Comparison of ENCODE assay signal across 8 mouse cellular contexts in the genomic region with DNA sequence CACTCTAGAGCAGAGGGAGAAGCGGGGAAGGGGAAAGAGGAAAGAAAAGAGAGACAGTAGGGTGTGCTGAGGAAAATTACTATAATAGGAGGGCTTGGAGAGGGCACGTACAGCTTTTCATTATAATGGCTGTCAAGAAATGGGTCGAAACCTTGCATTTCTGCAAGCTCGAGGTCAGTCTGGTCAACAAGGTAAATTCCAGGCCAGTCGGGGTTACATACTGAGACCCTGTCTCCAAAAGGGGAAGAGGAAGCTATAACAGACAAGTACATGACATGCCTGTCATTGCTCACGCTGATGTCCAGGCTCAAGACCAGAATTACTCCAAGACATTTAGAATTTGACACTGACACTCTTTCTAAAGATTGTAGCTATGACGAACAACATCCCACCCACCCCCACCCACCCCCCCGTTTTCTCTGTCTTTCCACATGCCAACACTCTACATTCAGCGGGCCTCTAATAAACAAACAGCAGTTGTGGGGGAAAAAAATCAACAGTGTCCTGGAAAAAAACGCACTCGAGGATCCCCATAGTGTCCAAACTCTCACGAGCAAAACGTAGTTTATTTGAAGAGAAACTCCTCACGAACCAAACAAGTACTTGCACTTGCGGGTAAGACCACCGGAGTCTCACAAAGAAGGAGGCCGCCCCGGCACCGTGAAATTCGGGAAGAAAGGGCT. TPM values are rescaled to one million over a fixed set of nuclear protein-coding genes. Genes with fewer than 3 reads are reported as not detected.
DNase-seq lines count a peak whose midpoint lies in the region; ATAC-seq and TF ChIP-seq lines count a peak whose summit lies in the region.

A gene (plus strand): TSS at position 534 of the 683 bp plus-strand sequence.

- H3K9me3 ChIP-seq in heart, postnatal 0 days (replicated peaks; ENCODE audit: control insufficient read depth, low read length): no peaks in the 10 kb centered on the region
- H3K9me3 ChIP-seq in limb, embryonic 14.5 days (ENCODE audit: control insufficient read depth, low read length): no peaks in the 10 kb centered on the region
- H3K9me3 ChIP-seq in stomach, embryonic 14.5 days (ENCODE audit: control insufficient read depth, low read depth, low read length): no peaks in the 10 kb centered on the region

- H3K27ac ChIP-seq in layer of hippocampus, adult 2 months: peak within 1 kb of the TSS; percentile 99
- H3K27ac ChIP-seq in bone marrow macrophage, adult 2 months (ENCODE audit: insufficient read depth, low read depth, low read length): peak within 1 kb of the TSS; percentile 90
- H3K27ac ChIP-seq in heart, postnatal 0 days (ENCODE audit: low read depth): peak within 1 kb of the TSS; percentile 56
- peak within 1 kb of the TSS; percentile 90 for H3K27ac ChIP-seq in limb, embryonic 14.5 days (replicated peaks; ENCODE audit: low read depth, low read length)
- H3K27ac ChIP-seq in stomach, embryonic 14.5 days (ENCODE audit: low read length): peak within 1 kb of the TSS; percentile 80

- DNase-seq in layer of hippocampus, adult 2 months (ENCODE audit: low spot score in 2 of 2): no peak
- DNase-seq in layer of hippocampus, adult 9-11 months: no peak
- DNase-seq in heart, postnatal 0 days (ENCODE audit: low spot score): peak; percentile 8
- no peak for DNase-seq in limb, embryonic 14.5 days (ENCODE audit: low spot score)
- DNase-seq in urinary bladder, postnatal 4 days (ENCODE audit: low spot score in 2 of 2): no peak
- no peak for DNase-seq in kidney, postnatal 25 days

- peak within 1 kb of the TSS; percentile 58 for H3K9ac ChIP-seq in heart, postnatal 0 days (replicated peaks; ENCODE audit: low read depth, low read length)
- H3K9ac ChIP-seq in limb, embryonic 14.5 days (ENCODE audit: low read depth, low read length, severe bottlenecking): peak within 1 kb of the TSS; percentile 88
- H3K9ac ChIP-seq in stomach, embryonic 14.5 days (replicated peaks; ENCODE audit: low read depth, low read length): peak within 1 kb of the TSS; percentile 67

- peaks cover 17% of the 10 kb centered on the region for H3K4me1 ChIP-seq in bone marrow macrophage, adult 2 months (ENCODE audit: control insufficient read depth, insufficient read depth, low read length)
- no peaks in the 10 kb centered on the region for H3K4me1 ChIP-seq in heart, postnatal 0 days (ENCODE audit: control insufficient read depth, insufficient read depth)
- peaks cover 5% of the 10 kb centered on the region for H3K4me1 ChIP-seq in limb, embryonic 14.5 days (ENCODE audit: control insufficient read depth, insufficient read depth, low read length)
- H3K4me1 ChIP-seq in stomach, embryonic 14.5 days (ENCODE audit: control insufficient read depth, insufficient read depth, low read length): peaks cover 7% of the 10 kb centered on the region; the same call in 1 of the 2 replicates

- peak within 1 kb of the TSS; percentile 72 for H3K4me2 ChIP-seq in heart, postnatal 0 days (ENCODE audit: low read depth, low read length)
- peak within 1 kb of the TSS; percentile 56 for H3K4me2 ChIP-seq in limb, embryonic 14.5 days (replicated peaks; ENCODE audit: low read depth, low read length, severe bottlenecking)
- peak within 1 kb of the TSS; percentile 66 for H3K4me2 ChIP-seq in stomach, embryonic 14.5 days (replicated peaks; ENCODE audit: low read depth, low read length)

- no peak for TF ChIP-seq EP300 in heart, postnatal 0 days (IDR thresholded peaks at IDR 0.05; ENCODE audit: low read depth)

- WGBS in heart, postnatal 0 days: 15% methylated on average over 20 of the region's 20 CpGs
- WGBS in limb, embryonic 14.5 days: 16% methylated on average over 20 of the region's 20 CpGs
- 10% methylated on average over 20 of the region's 20 CpGs for WGBS in stomach, embryonic 14.5 days

- no peaks in the 10 kb centered on the region for H3K27me3 ChIP-seq in heart, postnatal 0 days (ENCODE audit: control insufficient read depth, insufficient read depth, low read length)
- H3K27me3 ChIP-seq in limb, embryonic 14.5 days (ENCODE audit: control insufficient read depth, insufficient read depth, low read length): no peaks in the 10 kb centered on the region
- no peaks in the 10 kb centered on the region for H3K27me3 ChIP-seq in stomach, embryonic 14.5 days (ENCODE audit: control insufficient read depth, insufficient read depth, low read length)

- TF ChIP-seq POLR2A in bone marrow macrophage, adult 2 months (IDR thresholded peaks at IDR 0.05; ENCODE audit: borderline replicate concordance, low read depth, low read length): no peak
- no peak for TF ChIP-seq POLR2A in limb, embryonic 14.5 days (IDR thresholded peaks at IDR 0.05; ENCODE audit: borderline replicate concordance, extremely low read depth, insufficient read depth, insufficient read length)

- no peak for TF ChIP-seq CTCF in layer of hippocampus, adult 2 months (conservative IDR thresholded peaks at IDR 0.05)
- TF ChIP-seq CTCF in bone marrow macrophage, adult 2 months (IDR thresholded peaks at IDR 0.05; ENCODE audit: low read depth, low read length): no peak
- TF ChIP-seq CTCF in heart, postnatal 0 days (IDR thresholded peaks at IDR 0.05; ENCODE audit: low read depth): no peak

- H3K36me3 ChIP-seq in heart, postnatal 0 days (replicated peaks; ENCODE audit: control insufficient read depth, insufficient read depth, low read length): no peaks in the 10 kb centered on the region
- H3K36me3 ChIP-seq in limb, embryonic 14.5 days (ENCODE audit: control insufficient read depth, insufficient read depth, low read length): no peaks in the 10 kb centered on the region
- no peaks in the 10 kb centered on the region for H3K36me3 ChIP-seq in stomach, embryonic 14.5 days (ENCODE audit: control insufficient read depth, insufficient read depth, low read length)

- H3K4me3 ChIP-seq in layer of hippocampus, adult 2 months: peak within 1 kb of the TSS; percentile 93
- H3K4me3 ChIP-seq in bone marrow macrophage, adult 2 months (ENCODE audit: insufficient read depth, low read length): peak within 1 kb of the TSS; percentile 95
- H3K4me3 ChIP-seq in heart, postnatal 0 days (ENCODE audit: low read depth, low read length): peak within 1 kb of the TSS; percentile 75
- peak within 1 kb of the TSS; percentile 82 for H3K4me3 ChIP-seq in limb, embryonic 14.5 days (replicated peaks; ENCODE audit: low read length)
- peak within 1 kb of the TSS; percentile 82 for H3K4me3 ChIP-seq in stomach, embryonic 14.5 days (ENCODE audit: low read depth, low read length)

- ATAC-seq in heart, postnatal 0 days (ENCODE audit: insufficient read depth, low read depth): peak; percentile 2; the same call in 1 of the 2 replicates
- ATAC-seq in limb, embryonic 14.5 days (ENCODE audit: low FRiP score, low read depth): 0 out of 2 replicates have a peak, but pooled peaks have one; percentile 1
- ATAC-seq in stomach, embryonic 14.5 days (ENCODE audit: insufficient number of reproducible peaks, insufficient read depth, low FRiP score, low read depth): no peak; the same call in 1 of the 2 replicates

RNA-seq across cellular contexts. Expression of the gene that starts here (rescaled TPM):
- 10 to 100 TPM; 20.8 to 22.3 TPM for total RNA-seq in layer of hippocampus, adult 2 months (2021)
- polyA plus RNA-seq in bone marrow macrophage, adult 2 months (2012; ENCODE audit: insufficient read depth, insufficient read length, missing spikeins): 2.7 and 2.9 TPM in 2 replicates
- 9.2 and 12.4 TPM in 2 replicates for total RNA-seq in heart, postnatal 0 days (2014; rRNA removed; ENCODE audit: low replicate concordance)
- polyA plus RNA-seq in heart, postnatal 0 days (2015; fragmentation: Nextera tagmentation; extraction: Ambion mirVana): 8.4 and 8.6 TPM in 2 replicates
- 14.8 and 15.4 TPM in 2 replicates for polyA plus RNA-seq in limb, embryonic 14.5 days (2012; rRNA removed)
- 24.3 and 25.8 TPM in 2 replicates for polyA plus RNA-seq in limb, embryonic 14.5 days (2014; fragmentation: Nextera tagmentation; extraction: Ambion mirVana)
- 22.9 and 23.9 TPM in 2 replicates for polyA plus RNA-seq in stomach, embryonic 14.5 days (2014; fragmentation: Nextera tagmentation; extraction: Ambion mirVana)
